Mouse (Mus musculus): ENCODE results near the gene Hivep3.

- no peak for TF ChIP-seq CTCF (IDR thresholded peaks at IDR 0.05; ENCODE audit: low read depth)
- TF ChIP-seq EP300 (optimal IDR thresholded peaks at IDR 0.05), result no peak
These were observed 429.0 kb downstream of the Hivep3 start for GRCm38 (mm10) chr4:120162586-120162985.
